Mouse (Mus musculus) limb, embryonic 14.5 days (tissue): ENCODE results near the gene Anks1. TPM values are rescaled to one million over a fixed set of nuclear protein-coding genes. Genes with fewer than 3 reads are reported as not detected.

Experiments
- ATAC-seq: fragments of 200-750 bp; cut with Nextera tagmentation; 2 replicates; pipeline ENCODE4 v1.8.0; 2017; ENCODE audit warnings: low read depth, moderate number of reproducible peaks, moderate TSS enrichment; ENCODE audit not compliant: low FRiP score
- DNase-seq: peaks from one replicate; pipeline ENCODE4 v3.0.0-alpha.2; 2015; ENCODE audit warnings: low spot score
- H3K27ac ChIP-seq: fragments of 300-500 bp; sonication (generic); replicated peaks from 2 replicates; pipeline ENCODE4 v1.5.1; 2014; ENCODE audit warnings: low read depth, mild to moderate bottlenecking, low read length, moderate library complexity, mixed read lengths
- H3K27me3 ChIP-seq: fragments of 300-500 bp; sonication (generic); 2 replicates; pipeline ENCODE4 v1.6.1; 2014; ENCODE audit warnings: low read length, mixed read lengths; ENCODE audit not compliant: control insufficient read depth, insufficient read depth
- H3K36me3 ChIP-seq: fragments of 300-500 bp; sonication (generic); 2 replicates; pipeline ENCODE4 v1.6.1; 2014; ENCODE audit warnings: mild to moderate bottlenecking, low read length, moderate library complexity, mixed read lengths; ENCODE audit not compliant: control insufficient read depth, insufficient read depth
- H3K4me1 ChIP-seq: fragments of 300-500 bp; sonication (generic); 2 replicates; pipeline ENCODE4 v1.6.1; 2014; ENCODE audit warnings: antibody characterized with exemption, low read length, mixed read lengths; ENCODE audit not compliant: control insufficient read depth, insufficient read depth
- H3K4me2 ChIP-seq: fragments of 300-500 bp; sonication (generic); replicated peaks from 2 replicates; pipeline ENCODE4 v1.6.1; 2014; ENCODE audit warnings: low read depth, mild to moderate bottlenecking, low read length, moderate library complexity; ENCODE audit not compliant: severe bottlenecking
- H3K4me3 ChIP-seq: fragments of 300-500 bp; sonication (generic); replicated peaks from 2 replicates; pipeline ENCODE4 v1.5.1; 2014; ENCODE audit warnings: low read length
- H3K9ac ChIP-seq: fragments of 300-500 bp; sonication (generic); 2 replicates; pipeline ENCODE4 v1.6.1; 2014; ENCODE audit warnings: mild to moderate bottlenecking, low read depth, low read length, moderate library complexity; ENCODE audit not compliant: severe bottlenecking
- H3K9me3 ChIP-seq: fragments of 300-500 bp; sonication (generic); 2 replicates; pipeline ENCODE4 v1.6.1; 2016; ENCODE audit warnings: low read length; ENCODE audit not compliant: control insufficient read depth
- POLR2A ChIP-seq: fragments of 200-500 bp; IDR thresholded peaks from 2 replicates; pipeline ENCODE4 v1.8.0; 2012; ENCODE audit warnings: inconsistent platforms, mild to moderate bottlenecking, moderate library complexity, borderline replicate concordance; ENCODE audit not compliant: insufficient read depth, insufficient read length; ENCODE audit errors: extremely low read depth
- WGBS: fragments of 180-500 bp; shearing (Covaris S2); extraction: QIAGEN DNeasy Blood & Tissue Kit; methylation state at CpG from one replicate; pipeline ENCODE4 v1.1.7; 2014; 5-methylcytosine and 5-hydroxymethylcytosine counted together
- polyA plus RNA-seq, 2 experiments: library from polyadenylated mRNA; depleted of rRNA in 1 of 2; stranded (reverse) in 1 of 2; unstranded in 1 of 2; fragments of >200 nt; fragmentation: Nextera tagmentation in 1 of 2; extraction: Ambion mirVana in 1 of 2; gene quantifications; 2 replicates each; pipeline versions ENCODE4 v1.2.1 to v1.2.3; 2012 to 2014

Gene Anks1
- polyA plus RNA-seq, 2 experiments, result 14.6 to 40.6 TPM

- Histone ChIP-seq H3K36me3 (no peaks in the 10 kb centered on the region; the same call in 1 of the 2 replicates), H3K4me1 (0 out of 2 replicates have a peak, but pooled peaks cover under 1% of the 10 kb centered on the region), H3K27me3 (no peaks in the 10 kb centered on the region), H3K9ac (no peak overlapping the region), H3K9me3 (no peaks in the 10 kb centered on the region), H3K4me3 (no peak overlapping the region), H3K27ac (no peak overlapping the region), H3K4me2 (no peak overlapping the region)
- ATAC-seq (no peak), DNase-seq (no peak)
- TF ChIP-seq POLR2A, result no peak
- 67% methylated on average over 4 of the region's 4 CpGs for WGBS
These were observed 7.3 kb downstream of the Anks1 start for GRCm38 (mm10) chr17:27916366-27916765.

GRCm38 (mm10) chr17:27920676-27921075 is 11.6 kb downstream of the Anks1 start:
- DNase-seq (no peak), ATAC-seq (no peak)
- Histone ChIP-seq H3K4me2 (no peak overlapping the region), H3K27ac (no peak overlapping the region), H3K4me1 (no peaks in the 10 kb centered on the region; the same call in 1 of the 2 replicates), H3K4me3 (no peak overlapping the region), H3K27me3 (no peaks in the 10 kb centered on the region), H3K36me3 (no peaks in the 10 kb centered on the region), H3K9me3 (no peaks in the 10 kb centered on the region), H3K9ac (no peak overlapping the region)
- WGBS, result 82% methylated on average over 4 of the region's 4 CpGs
- no peak for TF ChIP-seq POLR2A

- ATAC-seq (no peak), DNase-seq (no peak)
- H3K36me3 ChIP-seq, result no peaks in the 10 kb centered on the region
- H3K4me1 ChIP-seq, result peaks cover 10% of the 10 kb centered on the region; the same call in 1 of the 2 replicates
- no peak for TF ChIP-seq POLR2A
- no peak overlapping the region for H3K4me3 ChIP-seq
- WGBS, result 71% methylated on average over 11 of the region's 11 CpGs
- H3K27me3 ChIP-seq, result no peaks in the 10 kb centered on the region
- H3K27ac ChIP-seq, result no peak overlapping the region
- H3K4me2 ChIP-seq, result no peak overlapping the region
- no peaks in the 10 kb centered on the region for H3K9me3 ChIP-seq
- no peak overlapping the region for H3K9ac ChIP-seq
These were observed 13.1 kb downstream of the Anks1 start for GRCm38 (mm10) chr17:27922174-27922712.

GRCm38 (mm10) chr17:27925054-27925453 is 15.9 kb downstream of the Anks1 start:
- no peaks in the 10 kb centered on the region for H3K9me3 ChIP-seq
- H3K27me3 ChIP-seq, result no peaks in the 10 kb centered on the region
- peaks cover 10% of the 10 kb centered on the region; the same call in 1 of the 2 replicates for H3K4me1 ChIP-seq
- no peak overlapping the region for H3K27ac ChIP-seq
- H3K4me2 ChIP-seq, result no peak overlapping the region
- H3K4me3 ChIP-seq, result no peak overlapping the region
- H3K36me3 ChIP-seq, result 0 out of 2 replicates have a peak, but pooled peaks cover 2% of the 10 kb centered on the region
- H3K9ac ChIP-seq, result no peak overlapping the region
- no peak for TF ChIP-seq POLR2A
- DNase-seq (no peak), ATAC-seq (no peak)
- 89% methylated on average over 4 of the region's 4 CpGs for WGBS

- Histone ChIP-seq H3K9me3 (no peaks in the 10 kb centered on the region), H3K36me3 (0 out of 2 replicates have a peak, but pooled peaks cover 2% of the 10 kb centered on the region), H3K4me1 (peaks cover 10% of the 10 kb centered on the region; the same call in 1 of the 2 replicates), H3K4me3 (no peak overlapping the region), H3K9ac (no peak overlapping the region), H3K27ac (no peak overlapping the region), H3K4me2 (no peak overlapping the region), H3K27me3 (no peaks in the 10 kb centered on the region)
- WGBS, result 76% methylated on average over 7 of the region's 7 CpGs
- DNase-seq (no peak), ATAC-seq (no peak)
- no peak for TF ChIP-seq POLR2A
These were observed 16.4 kb downstream of the Anks1 start for GRCm38 (mm10) chr17:27925504-27925903.

- WGBS, result 91% methylated on average over 5 of the region's 5 CpGs
- DNase-seq (no peak), ATAC-seq (no peak)
- Histone ChIP-seq H3K4me3 (no peak overlapping the region), H3K27ac (no peak overlapping the region), H3K4me2 (no peak overlapping the region), H3K9me3 (no peaks in the 10 kb centered on the region), H3K27me3 (no peaks in the 10 kb centered on the region), H3K4me1 (peaks cover 10% of the 10 kb centered on the region; the same call in 1 of the 2 replicates), H3K9ac (no peak overlapping the region), H3K36me3 (0 out of 2 replicates have a peak, but pooled peaks cover 2% of the 10 kb centered on the region)
- no peak for TF ChIP-seq POLR2A
These were observed 21.2 kb downstream of the Anks1 start for GRCm38 (mm10) chr17:27930291-27930690.
